Mouse (Mus musculus) cerebellum, adult 18-20 months (tissue): Measurements from ENCODE around the gene Chic2.
A peak's percentile ranks its signal among the peaks of the same experiment; 100 is the strongest.

Experiments used
- DNase-seq, 2 experiments: peaks; one replicate each; pipeline ENCODE4 v3.0.0; 2021

Chic2 gene

DNA sequence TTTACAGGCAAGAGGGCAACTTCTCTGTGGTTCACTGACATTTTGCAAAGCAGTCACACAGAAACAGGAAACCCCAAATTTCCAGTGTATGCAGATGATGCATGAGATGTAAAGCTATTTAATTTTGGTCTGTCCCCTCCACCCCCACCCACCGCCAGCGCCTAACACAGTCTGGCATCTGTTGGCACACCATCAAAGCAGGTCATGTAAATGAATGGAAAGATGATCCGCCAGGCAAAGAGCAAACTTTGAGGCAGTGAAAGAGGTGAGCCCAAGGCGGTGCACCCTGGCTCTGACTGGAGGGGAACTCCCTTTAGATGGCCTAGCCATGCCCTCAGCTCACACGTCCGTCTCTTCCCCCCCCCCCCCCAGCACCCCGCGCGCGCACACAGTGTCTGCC is 22.1 kb upstream of the Chic2 start:
- DNase-seq, result no peak

DNA sequence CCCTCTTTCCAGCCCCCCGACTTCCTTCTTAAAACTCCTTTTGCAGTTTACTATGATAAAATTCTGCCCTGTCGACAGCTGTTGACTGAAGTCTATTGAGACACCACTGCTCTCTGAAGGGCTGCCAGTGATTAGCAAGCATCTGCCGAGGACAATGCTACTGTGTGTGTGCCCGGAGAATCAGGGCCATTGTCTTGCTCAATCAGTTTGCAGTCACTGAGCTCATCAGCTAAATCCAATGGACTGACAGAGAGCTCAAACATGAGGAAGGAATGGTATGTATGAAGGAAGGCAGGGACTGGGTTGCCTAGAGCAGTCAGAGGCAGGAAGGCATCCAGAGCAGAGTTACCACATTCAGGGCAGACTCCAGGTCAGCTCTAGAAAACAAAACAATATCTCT is 18.6 kb upstream of the Chic2 start:
- no peak for DNase-seq

DNA sequence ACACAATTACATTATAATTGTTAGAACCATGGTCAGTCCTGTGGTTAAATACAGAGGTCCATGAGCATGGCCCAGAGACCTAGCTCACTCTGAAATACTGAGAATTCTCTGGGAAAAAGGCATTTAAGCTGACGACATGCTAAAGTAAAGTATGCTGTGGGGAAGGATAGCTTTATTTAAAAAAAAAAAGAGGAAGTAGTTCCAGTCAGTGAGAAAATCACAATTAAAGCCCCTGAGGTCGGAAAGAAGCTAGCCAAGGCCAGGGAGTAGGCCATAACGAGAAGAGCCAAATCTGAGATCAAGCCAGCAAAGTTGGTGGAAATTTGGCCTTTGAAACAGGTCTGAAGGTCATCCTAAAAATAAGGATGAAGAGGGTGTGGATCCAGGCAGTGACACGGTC is 6.5 kb upstream of the Chic2 start:
- DNase-seq, result no peak

DNA sequence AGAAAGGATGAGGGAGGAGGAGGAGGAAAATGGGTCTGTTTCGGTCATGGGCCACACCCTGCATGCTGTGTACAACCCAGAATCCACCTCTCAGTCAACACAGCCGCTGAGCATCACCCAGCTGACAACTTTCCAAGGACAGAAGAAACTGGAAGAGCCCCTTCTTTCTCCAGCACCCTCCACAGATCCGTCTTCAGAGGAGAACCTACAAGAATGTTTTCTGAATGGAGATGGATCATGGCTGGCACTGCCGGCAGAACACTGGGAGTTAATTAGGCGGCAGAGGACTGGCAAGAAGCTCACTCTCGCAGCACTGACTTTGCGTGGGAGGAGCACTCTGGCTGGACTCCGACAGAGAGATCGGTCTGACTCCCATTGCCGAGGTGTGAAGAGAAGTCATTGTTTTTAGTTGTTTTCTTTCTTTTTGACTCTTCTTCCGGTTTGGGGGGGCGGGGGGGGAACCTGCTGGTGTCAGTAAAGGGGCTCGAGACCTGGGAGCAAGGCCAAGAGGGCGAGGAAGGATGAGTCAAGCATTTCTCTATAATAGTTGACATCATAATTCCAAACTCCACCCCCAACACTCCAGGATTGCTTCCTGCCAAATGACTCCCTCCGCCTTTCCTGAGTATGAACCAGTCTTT is 2.2 kb upstream of the Chic2 start:
- DNase-seq, result peak; percentile 44 to 53

DNA sequence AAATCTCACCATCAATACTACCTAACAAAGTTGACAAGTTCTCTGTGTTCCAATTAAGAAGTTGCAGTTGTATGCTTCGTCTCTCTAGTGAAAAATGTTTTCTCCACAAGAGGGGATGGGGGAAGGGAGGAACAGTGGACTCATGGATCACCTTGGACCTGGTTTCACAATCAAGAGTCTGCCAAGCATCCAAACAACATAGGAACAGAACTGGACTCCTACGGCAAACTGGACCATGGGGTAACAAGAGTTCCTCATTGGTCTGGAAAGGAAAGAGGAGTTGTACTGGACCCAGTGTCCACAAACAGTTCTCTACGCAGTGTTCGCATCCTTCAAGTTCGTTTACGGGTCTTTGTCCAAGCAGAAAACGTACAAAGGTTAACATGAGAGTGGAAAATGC is 797 bp upstream of the Chic2 start:
- no peak for DNase-seq

DNA sequence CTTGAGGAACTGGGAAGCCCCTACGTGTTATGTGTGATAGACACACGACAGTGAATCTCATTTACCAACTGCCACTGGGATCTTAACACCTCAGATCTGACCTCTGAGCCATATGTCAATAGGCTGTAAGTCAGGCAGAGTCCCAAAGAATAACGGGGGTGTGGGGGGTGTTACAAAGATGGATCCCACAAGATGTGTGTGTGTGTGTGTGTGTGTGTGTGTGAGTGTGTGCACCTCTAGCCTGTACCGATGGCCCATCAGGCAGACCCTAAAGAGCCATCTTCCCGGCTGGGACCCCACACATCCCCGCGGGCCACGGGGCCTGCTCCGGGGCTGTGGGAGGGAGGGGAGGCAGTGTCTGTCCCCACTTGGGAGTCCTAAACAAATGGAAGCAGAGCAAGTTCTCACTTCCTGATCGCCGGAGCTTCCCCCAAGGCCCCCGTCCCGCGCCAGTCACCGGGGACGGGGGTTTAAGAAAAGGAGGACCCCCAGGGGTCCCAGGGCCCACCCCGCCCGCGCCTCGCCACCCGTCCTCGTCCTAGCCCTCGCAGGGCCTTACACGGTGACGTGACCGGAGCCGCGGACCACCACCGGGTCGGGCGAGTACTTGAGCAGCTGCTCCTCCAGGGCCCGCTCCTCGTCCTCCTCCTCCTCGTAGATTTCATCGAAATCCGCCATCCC is 813 bp downstream of the Chic2 start:
- peak in 1 of 2 experiments; percentile 21 for DNase-seq

DNA sequence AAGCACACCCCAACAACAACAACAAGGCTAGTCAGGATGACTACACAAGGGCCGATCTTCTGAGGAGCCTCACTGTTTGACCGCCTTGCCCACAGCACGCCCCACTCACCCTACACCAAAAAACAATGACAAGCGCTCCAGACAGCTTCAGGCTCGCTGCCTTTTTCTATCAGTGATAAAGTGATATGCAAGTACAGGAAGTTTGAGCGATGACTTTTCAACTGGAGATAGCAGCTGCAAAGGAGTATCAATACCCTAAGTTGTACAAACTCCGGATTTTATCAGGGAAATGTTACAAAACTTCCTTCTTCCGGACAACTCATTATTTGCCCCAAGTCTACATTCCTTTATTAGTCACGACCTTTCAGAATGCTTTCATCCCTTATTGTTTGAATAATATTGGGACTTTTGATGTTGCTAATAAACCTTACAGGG is 1.5 kb downstream of the Chic2 start:
- DNase-seq, result peak in 1 of 2 experiments; percentile 16

DNA sequence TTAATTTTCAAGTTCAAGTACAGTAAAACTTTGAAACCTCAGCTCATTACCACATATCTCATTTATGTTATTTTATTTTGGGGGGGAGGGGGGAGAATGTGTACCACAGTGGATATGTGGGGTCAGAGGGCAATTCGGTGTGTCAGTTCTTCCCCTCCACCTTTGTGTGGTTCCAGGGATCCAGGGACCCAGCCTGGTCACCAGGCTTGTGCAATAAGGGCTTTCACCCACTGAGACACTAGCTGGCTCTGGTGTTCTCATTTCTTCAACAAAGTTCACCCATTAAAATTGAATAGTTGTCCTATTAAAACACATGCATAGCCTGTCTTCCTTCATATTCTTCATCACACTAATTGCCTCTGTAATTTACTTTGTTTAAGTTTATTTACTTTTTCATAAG is 5.3 kb downstream of the Chic2 start:
- no peak for DNase-seq

DNA sequence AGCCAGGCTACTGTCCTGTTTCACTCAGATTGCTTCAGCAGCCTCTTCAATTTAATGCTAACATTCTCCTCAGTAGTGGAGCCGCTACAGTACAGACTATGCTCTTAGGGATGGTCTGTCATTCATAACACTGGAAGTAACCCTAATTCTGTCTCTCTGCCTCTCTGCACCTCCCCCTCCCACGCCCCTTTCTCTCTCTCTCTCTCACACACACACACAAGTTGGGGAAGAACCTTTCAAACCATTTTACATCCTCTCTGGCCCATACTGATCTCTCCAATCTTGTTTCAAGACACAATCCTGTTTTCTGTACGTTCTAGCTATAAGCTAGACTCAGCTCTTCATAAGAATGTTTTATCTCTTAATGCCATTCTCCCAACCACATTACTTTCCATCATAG is 9.1 kb downstream of the Chic2 start:
- no peak for DNase-seq

DNA sequence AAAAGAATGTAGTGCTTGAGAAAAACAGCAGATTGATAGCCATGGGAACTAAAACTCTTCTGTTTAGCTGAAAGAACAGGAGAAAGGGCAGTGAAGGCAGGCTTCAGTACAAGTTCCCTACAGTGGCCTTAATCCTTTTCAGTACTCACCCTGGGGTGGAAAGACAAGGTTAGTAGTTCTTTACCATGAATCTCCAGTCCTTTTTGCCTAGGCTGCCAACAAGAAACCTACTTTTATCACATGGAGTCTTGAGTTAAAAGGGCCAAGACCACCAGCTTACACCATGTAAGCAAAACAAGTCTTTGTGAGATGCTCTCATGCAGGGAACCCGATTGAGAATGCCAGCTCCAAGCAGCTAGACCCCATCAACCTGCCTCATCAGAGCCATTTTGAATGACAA is 29.8 kb downstream of the Chic2 start:
- DNase-seq, result no peak

DNA sequence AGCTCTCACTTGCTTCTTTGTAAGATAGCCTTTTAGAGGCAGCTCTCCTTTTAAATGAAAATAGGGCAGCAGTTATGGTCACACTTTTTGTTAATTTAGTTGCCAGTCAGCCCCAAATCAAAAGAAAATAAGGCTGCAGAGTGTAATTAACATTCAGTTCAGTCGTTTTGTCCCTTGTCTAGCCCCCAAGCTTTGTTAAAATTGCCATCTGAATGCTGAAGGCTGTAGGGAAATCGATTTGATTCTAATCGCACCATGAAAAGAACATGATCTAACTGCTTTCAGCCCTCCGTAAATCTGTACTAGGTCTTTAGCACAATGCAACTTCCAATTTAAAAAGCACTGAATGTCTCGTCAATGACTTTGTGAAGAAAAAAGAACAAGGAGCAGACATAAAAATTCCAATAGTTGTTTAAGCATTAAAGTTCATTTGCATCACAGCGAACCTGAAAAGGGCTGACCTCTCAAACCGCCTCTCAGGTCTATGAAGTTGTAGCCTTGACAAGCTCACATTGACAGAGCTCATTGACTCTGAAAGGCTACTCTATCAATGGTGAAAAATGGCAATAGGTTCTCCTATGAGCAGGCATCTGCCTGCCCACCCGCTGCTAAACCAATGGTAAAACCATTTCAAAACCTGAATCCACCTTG is 31.7 kb downstream of the Chic2 start:
- DNase-seq, result no peak

DNA sequence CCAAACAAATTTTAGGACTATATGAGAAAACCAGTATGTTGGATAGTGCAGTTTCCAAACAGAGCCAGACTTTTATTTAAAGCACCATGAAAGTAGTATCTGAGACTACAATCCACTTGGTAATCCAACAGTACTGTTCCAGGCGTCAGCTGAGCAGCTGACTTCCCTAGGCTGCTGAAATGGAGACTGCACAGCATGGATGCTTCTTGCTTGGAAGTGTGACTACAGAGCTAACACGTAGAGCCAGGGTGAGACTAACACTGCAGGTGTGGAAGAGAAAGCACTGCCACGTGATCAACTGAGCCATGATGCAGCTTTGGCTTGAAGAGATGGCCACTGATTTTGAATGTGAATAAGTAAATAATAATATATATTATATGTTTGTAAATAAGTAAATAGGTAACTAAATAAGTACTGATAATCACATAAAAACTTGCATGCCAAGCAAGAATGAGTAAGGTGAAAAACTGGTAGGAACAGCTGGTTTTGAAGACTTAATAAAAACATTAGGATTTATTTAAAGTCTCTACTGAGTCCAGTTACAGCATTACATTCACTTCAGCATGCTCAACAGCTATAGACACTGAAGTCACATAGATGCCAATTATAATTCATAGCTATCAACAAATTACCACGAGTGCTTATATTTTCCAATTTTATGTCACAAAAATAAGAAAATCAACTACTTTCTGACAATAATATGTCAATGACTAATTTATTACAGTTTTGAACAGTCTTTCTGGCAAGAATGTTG is 32.4 kb downstream of the Chic2 start:
- peak; percentile 20 to 22 for DNase-seq

DNA sequence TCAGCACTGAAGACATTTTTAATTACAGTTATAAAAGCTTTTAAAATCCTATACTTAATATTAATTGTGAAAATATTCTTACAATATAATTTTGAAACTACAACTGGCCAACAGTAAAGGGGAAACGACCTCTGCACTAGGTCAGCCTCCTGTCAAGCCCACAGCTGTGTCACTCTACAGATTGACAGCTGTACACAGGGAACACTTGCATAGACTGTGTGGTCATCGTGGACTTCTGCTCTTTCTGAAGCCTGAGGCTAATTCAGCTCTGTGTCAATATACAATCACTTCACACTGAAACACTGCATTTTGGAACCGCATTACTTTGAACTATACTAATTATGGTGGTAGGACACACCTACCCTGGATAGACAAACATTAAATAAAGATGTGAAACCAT is 39.8 kb downstream of the Chic2 start:
- no peak for DNase-seq

DNA sequence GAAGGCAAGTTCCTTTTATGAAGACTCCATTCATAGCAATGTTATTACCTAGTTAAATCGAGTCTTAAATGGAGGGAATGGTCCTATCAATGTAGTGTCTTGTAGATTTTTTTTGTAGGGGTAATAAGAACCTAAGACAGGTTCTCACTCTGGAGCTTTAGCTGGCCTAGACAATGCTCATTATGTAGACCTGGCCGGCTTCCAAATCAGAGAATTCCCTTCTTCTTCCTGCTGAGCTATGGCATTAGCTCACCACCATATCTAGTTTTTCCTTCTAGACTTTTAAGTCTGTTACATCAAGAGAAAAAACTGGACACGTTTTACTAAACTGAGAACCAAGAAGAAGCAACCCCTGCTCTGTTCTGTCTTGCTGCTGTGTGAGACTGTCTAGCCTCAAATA is 42.5 kb downstream of the Chic2 start:
- peak; percentile 56 to 64 for DNase-seq

DNA sequence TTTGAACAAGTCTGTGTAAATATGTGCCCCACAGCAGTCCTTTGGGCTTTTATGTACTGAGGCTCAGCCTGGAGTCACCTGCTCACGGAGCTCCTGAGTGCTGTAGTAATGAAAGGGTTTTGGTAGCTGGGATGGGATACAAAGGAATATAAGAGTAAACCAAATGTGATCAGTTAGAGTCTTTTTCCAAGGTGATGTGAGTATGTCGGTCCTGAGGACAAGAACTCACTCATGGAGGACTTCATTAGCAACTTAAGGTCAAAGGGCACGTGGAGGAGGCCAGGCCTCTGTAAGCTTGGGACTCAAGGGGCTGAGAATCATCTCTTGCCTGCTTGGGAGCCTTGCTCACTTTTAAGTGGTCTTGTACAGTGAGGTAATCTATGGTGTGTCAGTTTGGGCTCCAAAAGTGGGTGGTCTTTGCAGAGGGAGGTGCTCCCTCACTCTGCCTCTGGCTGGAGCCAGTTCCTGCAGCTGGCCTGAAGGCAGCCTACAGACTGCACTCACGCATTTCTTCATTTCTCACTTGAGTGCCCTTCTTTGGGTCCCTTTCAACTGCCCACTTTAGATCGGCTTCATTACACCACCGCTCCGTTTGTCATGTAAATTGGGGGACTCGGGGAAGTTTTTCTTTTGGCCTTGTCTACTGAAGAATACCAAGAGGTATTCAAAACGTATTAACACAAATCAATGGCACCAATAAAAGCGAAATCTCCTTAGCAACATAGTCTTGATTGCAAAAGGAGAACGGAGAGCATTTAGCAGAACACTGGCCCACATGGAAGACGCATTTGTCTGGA is 45.7 kb downstream of the Chic2 start:
- no peak for DNase-seq

DNA sequence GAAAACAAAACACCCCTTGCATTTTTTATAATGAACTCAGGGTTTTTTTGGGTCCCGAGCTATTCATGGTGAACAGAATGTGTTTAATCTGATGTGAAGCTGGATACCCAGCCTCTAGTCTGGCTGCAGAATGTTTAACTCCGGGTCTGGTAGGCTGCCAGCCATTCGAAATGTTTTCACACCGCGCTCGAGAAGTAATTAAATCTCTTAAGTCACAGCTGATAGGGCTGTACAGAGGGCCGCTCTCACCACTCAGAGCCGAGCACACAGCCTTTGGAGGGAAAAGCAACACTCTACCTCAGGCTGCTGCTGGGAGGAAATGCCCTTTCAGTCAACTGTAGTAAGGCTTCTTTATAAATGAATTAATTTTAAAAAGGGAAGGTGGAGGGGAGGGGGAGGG is 49.6 kb downstream of the Chic2 start:
- no peak for DNase-seq

DNA sequence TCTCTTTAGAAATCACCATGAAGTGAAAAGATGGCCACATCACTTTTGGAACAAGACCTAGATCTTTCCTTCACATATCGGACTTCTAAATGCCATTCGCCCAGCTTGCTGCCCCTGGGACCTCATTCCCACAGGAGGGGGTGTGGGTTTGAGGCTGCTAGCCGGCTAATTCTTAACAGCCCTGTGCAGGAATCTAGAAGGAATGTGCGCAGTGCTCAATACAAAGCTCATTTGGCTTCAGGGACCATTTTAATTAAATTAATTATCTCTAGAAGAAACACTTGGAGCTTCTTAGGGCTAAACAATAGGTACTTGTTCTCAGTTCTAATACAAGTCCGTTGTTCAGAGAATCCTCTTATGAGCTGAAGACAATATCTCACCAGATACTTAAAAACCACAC is 60.5 kb downstream of the Chic2 start:
- no peak for DNase-seq

DNA sequence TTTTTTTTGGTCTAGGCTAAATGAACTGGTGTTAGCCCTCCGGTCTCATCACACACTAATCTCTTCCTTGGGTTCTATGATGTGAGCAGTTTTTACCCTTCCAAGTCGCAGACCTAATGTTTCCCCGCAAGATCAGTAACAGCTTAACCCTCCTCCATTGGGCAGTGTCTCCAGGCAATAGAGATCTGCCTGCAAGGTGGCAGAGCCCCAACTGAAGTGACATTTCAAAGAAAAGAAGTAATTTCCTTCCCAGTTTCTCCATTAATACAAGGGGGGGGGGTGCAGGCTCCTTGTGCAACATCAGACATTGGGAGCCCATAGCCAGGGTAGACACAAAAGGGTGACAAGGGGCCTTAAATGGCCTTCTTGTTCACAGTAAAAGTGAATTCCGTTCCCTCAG is 64.0 kb downstream of the Chic2 start:
- no peak for DNase-seq

DNA sequence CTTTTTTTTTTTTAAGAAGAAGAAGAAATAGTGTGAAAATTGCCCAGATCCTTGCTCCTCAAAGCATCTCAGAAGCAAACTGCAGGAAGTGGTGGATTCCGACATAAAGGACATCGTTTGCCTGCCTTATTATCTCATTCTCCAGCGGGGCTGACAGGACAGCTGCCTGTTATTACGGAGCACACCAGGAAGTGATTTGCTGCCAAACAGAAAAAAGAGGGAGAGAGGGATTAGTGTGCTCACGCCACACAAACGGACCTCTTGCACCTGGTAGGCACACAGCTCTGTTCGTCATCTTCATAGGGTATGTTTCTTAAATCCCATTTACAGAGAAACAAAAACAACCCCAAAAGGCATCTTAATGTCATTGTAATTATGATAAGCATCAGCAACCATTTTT is 64.4 kb downstream of the Chic2 start:
- no peak for DNase-seq

DNA sequence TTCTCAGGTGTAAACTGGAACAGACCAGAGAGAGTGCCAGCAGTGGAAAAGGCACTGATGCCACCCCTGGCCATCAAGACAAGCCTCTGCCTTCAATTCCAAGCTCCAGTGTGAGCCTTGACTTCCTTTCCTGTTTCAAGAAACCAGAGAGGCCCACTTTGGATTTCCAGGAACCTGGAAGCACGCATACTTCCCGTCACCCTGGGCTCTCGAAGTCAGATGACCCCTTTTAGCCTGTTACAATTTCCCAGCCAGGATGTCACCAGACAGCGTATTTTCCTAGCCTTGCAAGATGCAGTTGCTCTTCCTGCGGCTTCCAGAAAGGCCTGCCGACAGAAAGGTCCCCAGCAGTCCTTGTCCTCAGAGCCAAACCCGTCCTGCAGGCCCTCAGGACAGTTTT is 65.0 kb downstream of the Chic2 start:
- DNase-seq, result no peak

DNA sequence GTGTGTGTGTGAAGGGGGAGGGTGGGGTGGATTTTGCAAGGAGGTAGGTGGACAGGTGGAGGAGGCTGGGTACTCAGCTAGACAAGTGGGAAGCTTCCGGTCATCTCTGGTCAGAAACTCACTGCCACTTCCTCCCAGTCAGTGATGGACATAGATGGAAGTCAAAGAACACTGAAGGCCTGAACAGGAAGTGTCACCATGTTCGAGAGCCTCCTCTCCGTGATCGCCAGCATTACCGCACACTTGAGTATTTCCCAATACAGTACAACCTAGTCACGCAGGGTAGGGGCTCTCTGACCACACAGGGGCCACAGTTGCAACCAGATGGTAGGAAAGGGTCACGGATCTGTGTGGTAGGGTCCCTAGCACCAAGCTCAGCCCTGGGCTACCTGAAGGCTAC is 69.1 kb downstream of the Chic2 start:
- DNase-seq, result no peak

DNA sequence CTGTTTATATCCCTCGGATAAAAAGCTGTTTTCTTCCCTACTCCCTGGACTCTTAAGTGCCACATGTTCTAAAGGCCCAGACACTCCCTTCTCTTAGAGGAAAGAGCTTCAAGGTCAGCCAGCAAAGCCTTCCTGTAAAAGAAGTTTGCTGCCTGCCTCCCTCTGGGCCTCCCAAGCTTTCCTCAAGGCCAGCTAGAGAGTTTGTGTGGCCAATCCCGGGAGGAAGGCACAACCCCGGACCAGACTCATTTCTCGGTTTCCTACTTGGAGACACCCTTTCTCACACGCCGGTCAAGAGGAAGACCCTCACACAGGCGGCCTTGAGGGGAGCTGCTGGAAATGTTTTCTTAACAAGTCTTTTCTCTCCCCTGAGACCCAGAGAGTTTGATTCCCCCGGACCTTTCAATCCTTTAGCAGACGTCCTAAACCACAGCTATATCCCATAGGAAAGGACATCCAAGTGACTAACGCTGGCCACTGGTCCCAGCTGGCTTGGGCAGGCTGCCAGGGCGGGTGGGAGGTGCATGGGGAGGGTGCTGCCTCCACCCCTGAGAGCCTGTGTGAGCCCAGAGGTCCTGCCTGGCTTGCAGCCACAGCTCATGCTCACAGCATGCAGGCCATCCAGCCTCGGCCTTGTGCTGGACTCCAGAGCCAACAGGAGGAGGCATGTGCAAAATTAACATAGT is 69.7 kb downstream of the Chic2 start:
- peak in 1 of 2 experiments; percentile 6 for DNase-seq
